7 mouse cellular contexts compared by ENCODE assay signal in genomic region chr11:49202523-49203061, GRCm38 (mm10). TPM values are rescaled to one million over a fixed set of nuclear protein-coding genes. Genes with fewer than 3 reads are reported as not detected.
DNase-seq lines count a peak whose midpoint lies in the region; ATAC-seq and TF ChIP-seq lines count a peak whose summit lies in the region.

No protein-coding gene starts in this region.

- H3K9me3 ChIP-seq in midbrain, embryonic 11.5 days (ENCODE audit: control insufficient read depth, low read length): no peaks in the 10 kb centered on the region

- H3K4me3 ChIP-seq in testis, adult 2 months (ENCODE audit: control insufficient read depth, low read depth, low read length): peak overlapping the region; percentile 95
- peak overlapping the region; percentile 89 for H3K4me3 ChIP-seq in brown adipose tissue, adult 24 weeks (ENCODE audit: insufficient read depth, low read depth, low read length)
- H3K4me3 ChIP-seq in midbrain, embryonic 11.5 days (ENCODE audit: low read depth, low read length): peak overlapping the region; percentile 84

- no peak for TF ChIP-seq POLR2A in testis, adult 2 months (IDR thresholded peaks at IDR 0.05; ENCODE audit: control insufficient read depth, low read depth, low read length)

- H3K27ac ChIP-seq in testis, adult 2 months (ENCODE audit: control insufficient read depth, insufficient read depth, low read depth, low read length): peak overlapping the region; percentile 92
- H3K27ac ChIP-seq in brown adipose tissue, adult 24 weeks (replicated peaks; ENCODE audit: low read depth, low read length): peak overlapping the region; percentile 100
- H3K27ac ChIP-seq in midbrain, embryonic 11.5 days (ENCODE audit: low read depth, low read length): peak overlapping the region; percentile 99

- peaks cover 3% of the 10 kb centered on the region for H3K4me1 ChIP-seq in testis, adult 2 months (ENCODE audit: control insufficient read depth, insufficient read depth, low read length)
- peaks cover 6% of the 10 kb centered on the region; the same call in 1 of the 2 replicates for H3K4me1 ChIP-seq in brown adipose tissue, adult 24 weeks (ENCODE audit: control insufficient read depth, insufficient read depth, insufficient read length, low read length)
- peaks cover 7% of the 10 kb centered on the region; the same call in 1 of the 2 replicates for H3K4me1 ChIP-seq in midbrain, embryonic 11.5 days (ENCODE audit: control insufficient read depth, insufficient read depth, low read length)

- DNase-seq in testis, postnatal 14 days (ENCODE audit: low spot score): no peak
- DNase-seq in kidney, postnatal 14 days: peak; percentile 45
- no peak for DNase-seq in midbrain, embryonic 11.5 days (ENCODE audit: low spot score, missing footprints)
- peak; percentile 18 to 30 for DNase-seq in spleen, postnatal 36 days (ENCODE audit: low spot score in 2 of 2)

- peak overlapping the region; percentile 84 for H3K4me2 ChIP-seq in midbrain, embryonic 11.5 days

- WGBS in midbrain, embryonic 11.5 days: 4% methylated on average over 10 of the region's 10 CpGs

- H3K27me3 ChIP-seq in testis, adult 2 months (ENCODE audit: control insufficient read depth, insufficient read depth, low read length): no peaks in the 10 kb centered on the region
- no peaks in the 10 kb centered on the region for H3K27me3 ChIP-seq in midbrain, embryonic 11.5 days (ENCODE audit: control insufficient read depth, insufficient read depth, low read length)

- H3K9ac ChIP-seq in midbrain, embryonic 11.5 days (ENCODE audit: low read length): peak overlapping the region; percentile 99

- 0 out of 2 replicates have a peak, but pooled peaks have one; percentile 2 for ATAC-seq in granulocyte monocyte progenitor cell, adult 5-6 weeks (replicated peaks; ENCODE audit: poor library complexity, severe bottlenecking)
- ATAC-seq in midbrain, embryonic 11.5 days (ENCODE audit: low FRiP score): peak; percentile 40

- no peak for TF ChIP-seq CTCF in testis, adult 2 months (IDR thresholded peaks at IDR 0.05; ENCODE audit: control insufficient read depth, insufficient read depth, insufficient replicate concordance, low read depth, low read length)

- H3K36me3 ChIP-seq in testis, adult 2 months (ENCODE audit: control insufficient read depth, insufficient read depth, low read length): no peaks in the 10 kb centered on the region
- peaks cover 3% of the 10 kb centered on the region; the same call in 1 of the 2 replicates for H3K36me3 ChIP-seq in midbrain, embryonic 11.5 days (ENCODE audit: control insufficient read depth, insufficient read depth, low read length)

RNA-seq across cellular contexts. Expression of gene Zfp62, which starts 0.5 kb away (rescaled TPM):
- 4.7 and 5.4 TPM in 2 replicates for polyA plus RNA-seq in testis, adult 2 months (2012; rRNA removed)
- 10.4 and 14.4 TPM in 2 replicates for polyA plus RNA-seq in brown adipose tissue, adult 24 weeks (2012; ENCODE audit: insufficient read depth, insufficient read length, missing spikeins)
- 46.4 and 46.5 TPM in 2 replicates for total RNA-seq in granulocyte monocyte progenitor cell, adult 5-6 weeks (2014; fragmentation: Nextera tagmentation)
- 62.2 and 88.5 TPM in 2 replicates for total RNA-seq in granulocyte monocyte progenitor cell, adult 5-6 weeks (2017)
- polyA plus RNA-seq in midbrain, embryonic 11.5 days (2014; fragmentation: Nextera tagmentation; extraction: Ambion mirVana): 65.4 and 70.2 TPM in 2 replicates

RNA-seq across cellular contexts. Expression of gene Btnl9, which starts 15.6 kb away (rescaled TPM):
- 0.04 TPM in 2 replicates for polyA plus RNA-seq in testis, adult 2 months (2012; rRNA removed)
- 12.3 and 23.2 TPM in 2 replicates for polyA plus RNA-seq in brown adipose tissue, adult 24 weeks (2012; ENCODE audit: insufficient read depth, insufficient read length, missing spikeins)
- total RNA-seq in granulocyte monocyte progenitor cell, adult 5-6 weeks (2014; fragmentation: Nextera tagmentation): 3.8 and 4.1 TPM in 2 replicates
- total RNA-seq in granulocyte monocyte progenitor cell, adult 5-6 weeks (2017): 5.3 and 7.6 TPM in 2 replicates
- 0.43 TPM in 1 of 2 replicates, not detected in the other for polyA plus RNA-seq in midbrain, embryonic 11.5 days (2014; fragmentation: Nextera tagmentation; extraction: Ambion mirVana)

RNA-seq across cellular contexts. Expression of gene Mgat1, which starts 41.4 kb away (rescaled TPM):
- polyA plus RNA-seq in testis, adult 2 months (2012; rRNA removed): 13.9 and 16.0 TPM in 2 replicates
- 19.3 and 30.6 TPM in 2 replicates for polyA plus RNA-seq in brown adipose tissue, adult 24 weeks (2012; ENCODE audit: insufficient read depth, insufficient read length, missing spikeins)
- total RNA-seq in granulocyte monocyte progenitor cell, adult 5-6 weeks (2014; fragmentation: Nextera tagmentation): 44.1 and 74.5 TPM in 2 replicates
- 51.6 and 59.4 TPM in 2 replicates for total RNA-seq in granulocyte monocyte progenitor cell, adult 5-6 weeks (2017)
- polyA plus RNA-seq in midbrain, embryonic 11.5 days (2014; fragmentation: Nextera tagmentation; extraction: Ambion mirVana): 30.1 and 30.5 TPM in 2 replicates

RNA-seq across cellular contexts. Expression of gene Olfr1394, which starts 48.4 kb away (rescaled TPM):
- not detected in 2 replicates for polyA plus RNA-seq in testis, adult 2 months (2012; rRNA removed)
- polyA plus RNA-seq in brown adipose tissue, adult 24 weeks (2012; ENCODE audit: insufficient read depth, insufficient read length, missing spikeins): not detected in 2 replicates
- not detected in 2 replicates for total RNA-seq in granulocyte monocyte progenitor cell, adult 5-6 weeks (2014; fragmentation: Nextera tagmentation)
- not detected in 2 replicates for total RNA-seq in granulocyte monocyte progenitor cell, adult 5-6 weeks (2017)
- polyA plus RNA-seq in midbrain, embryonic 11.5 days (2014; fragmentation: Nextera tagmentation; extraction: Ambion mirVana): not detected in 2 replicates

Comparison
In these comparisons a context has a peak if more than half of its experiments do, and no peak if none do; other contexts are left out.
1. DNase-seq: peak in kidney, postnatal 14 days (single experiment) and spleen, postnatal 36 days (2 of 2); none in testis, postnatal 14 days (single experiment) and midbrain, embryonic 11.5 days (single experiment).
2. Peak in every context shown above with its lines, with median percentiles within 50 percentile points of each other: H3K27ac ChIP-seq and H3K4me3 ChIP-seq.